ENCODE assay signal across 25 mouse cellular contexts in genomic region chr17:16918191-16918590, GRCm38 (mm10).
"Had no signal": no experiment of that assay in that cellular context is flagged by ENCODE, and none has a peak within 500 bp of the region (broad histone marks: within the 10 kb centered on the region; RNA-seq: fewer than 3 reads in every experiment).

No protein-coding gene starts in this region.

- DNase-seq: gastrocnemius, postnatal 14 days; gastrocnemius, postnatal 36 days; heart, adult 11 months; heart, adult 2 months; heart, postnatal 14 days; heart, postnatal 36 days; kidney, adult 11 months; kidney, adult 2 months; kidney, adult 9 months; kidney, postnatal 14 days; kidney, postnatal 36 days; layer of hippocampus, adult 9-11 months; layer of hippocampus, postnatal 36 days; left cerebral cortex, postnatal 4 days had no signal

- H3K9me3 ChIP-seq: heart, embryonic 13.5 days; heart, embryonic 15.5 days; hindbrain, embryonic 13.5 days; hindbrain, embryonic 15.5 days; kidney, embryonic 15.5 days; limb, embryonic 13.5 days; limb, embryonic 15.5 days; liver, embryonic 12.5 days had no signal

- H3K27me3 ChIP-seq: heart, embryonic 13.5 days; heart, embryonic 15.5 days; hindbrain, embryonic 13.5 days; hindbrain, embryonic 15.5 days; kidney, embryonic 15.5 days; limb, embryonic 13.5 days; limb, embryonic 15.5 days; liver, embryonic 12.5 days had no signal

- H3K4me3 ChIP-seq: heart, adult 2 months; heart, embryonic 13.5 days; heart, embryonic 15.5 days; hindbrain, embryonic 13.5 days; hindbrain, embryonic 15.5 days; kidney, embryonic 15.5 days; limb, embryonic 13.5 days; limb, embryonic 15.5 days; liver, embryonic 12.5 days had no signal

- ATAC-seq: intestine, embryonic 16.5 days; liver, embryonic 12.5 days had no signal

- H3K36me3 ChIP-seq: heart, embryonic 13.5 days; heart, embryonic 15.5 days; hindbrain, embryonic 13.5 days; hindbrain, embryonic 15.5 days; kidney, embryonic 15.5 days; limb, embryonic 13.5 days; limb, embryonic 15.5 days; liver, embryonic 12.5 days had no signal

- H3K4me1 ChIP-seq: heart, embryonic 13.5 days; heart, embryonic 15.5 days; hindbrain, embryonic 13.5 days; hindbrain, embryonic 15.5 days; kidney, embryonic 15.5 days; limb, embryonic 13.5 days; limb, embryonic 15.5 days; liver, embryonic 12.5 days had no signal

- H3K9ac ChIP-seq: heart, embryonic 13.5 days; heart, embryonic 15.5 days; hindbrain, embryonic 13.5 days; hindbrain, embryonic 15.5 days; kidney, embryonic 15.5 days; limb, embryonic 13.5 days; limb, embryonic 15.5 days; liver, embryonic 12.5 days had no signal

- H3K4me2 ChIP-seq: heart, embryonic 11.5 days; heart, embryonic 13.5 days; heart, embryonic 15.5 days; hindbrain, embryonic 13.5 days; hindbrain, embryonic 15.5 days; kidney, embryonic 15.5 days; limb, embryonic 13.5 days; limb, embryonic 15.5 days; liver, embryonic 12.5 days had no signal

- H3K27ac ChIP-seq: heart, adult 2 months; heart, embryonic 13.5 days; heart, embryonic 15.5 days; hindbrain, embryonic 13.5 days; hindbrain, embryonic 15.5 days; kidney, embryonic 15.5 days; kidney, postnatal 0 days; limb, embryonic 13.5 days; limb, embryonic 15.5 days; liver, embryonic 12.5 days had no signal
